Mouse (Mus musculus) naive thymus-derived CD4-positive, alpha-beta T cell, adult 2 months (primary cell): ENCODE measurements around the gene Capn10.
A peak's percentile ranks its signal among the peaks of the same experiment; 100 is the strongest.

Source experiments
- DNase-seq: peaks from one replicate; pipeline ENCODE4 v3.0.0-alpha.2; 2011; ENCODE audit warnings: low read depth

The Capn10 gene

GRCm38 (mm10) chr1:92934182-92934827 is at the start of gene Capn10:
Capn10 (plus strand) TSS chr1:92934376.
- peak; percentile 97 for DNase-seq

- DNase-seq = no peak
Observed at GRCm38 (mm10) chr1:92888901-92889655, 45.1 kb upstream of the Capn10 start.

- DNase-seq = no peak
Observed at GRCm38 (mm10) chr1:92892791-92893190, 41.4 kb upstream of the Capn10 start.

- DNase-seq = no peak
Observed at GRCm38 (mm10) chr1:92893896-92894295, 40.3 kb upstream of the Capn10 start.

- DNase-seq = peak; percentile 81
Observed at GRCm38 (mm10) chr1:92895089-92895488, 39.1 kb upstream of the Capn10 start.

GRCm38 (mm10) chr1:92902786-92903185 is 31.4 kb upstream of the Capn10 start, which contains the start of gene Ankmy1:
Ankmy1 (minus strand) TSS chr1:92902906.
- no peak for DNase-seq

- DNase-seq = no peak
Observed at GRCm38 (mm10) chr1:92903627-92904026, 30.5 kb upstream of the Capn10 start.

GRCm38 (mm10) chr1:92905703-92906310 is 28.4 kb upstream of the Capn10 start:
- peak; percentile 28 for DNase-seq

- DNase-seq = peak; percentile 88
Observed at GRCm38 (mm10) chr1:92906779-92907631, 27.2 kb upstream of the Capn10 start, which contains the start of gene Dusp28. Dusp28 (plus strand) TSS chr1:92906981.

- DNase-seq = peak; percentile 24
Observed at GRCm38 (mm10) chr1:92907632-92908360, 26.4 kb upstream of the Capn10 start.

GRCm38 (mm10) chr1:92908664-92909063 is 25.5 kb upstream of the Capn10 start:
- DNase-seq = no peak

- peak; percentile 60 for DNase-seq
Observed at GRCm38 (mm10) chr1:92909068-92909467, 25.1 kb upstream of the Capn10 start.

GRCm38 (mm10) chr1:92910239-92910885 is 23.8 kb upstream of the Capn10 start, which contains the start of gene Rnpepl1:
Rnpepl1 (plus strand) TSS chr1:92910783.
- DNase-seq = peak; percentile 80

GRCm38 (mm10) chr1:92910925-92911720 is 23.1 kb upstream of the Capn10 start:
- DNase-seq = peak; percentile 63

GRCm38 (mm10) chr1:92911721-92912138 is 22.4 kb upstream of the Capn10 start:
- DNase-seq = peak; percentile 51

- DNase-seq = peak; percentile 45
Observed at GRCm38 (mm10) chr1:92912286-92912685, 21.9 kb upstream of the Capn10 start.

GRCm38 (mm10) chr1:92914239-92914638 is 19.9 kb upstream of the Capn10 start:
- no peak for DNase-seq

GRCm38 (mm10) chr1:92914993-92915392 is 19.2 kb upstream of the Capn10 start:
- DNase-seq = no peak

- DNase-seq = no peak
Observed at GRCm38 (mm10) chr1:92916725-92917124, 17.5 kb upstream of the Capn10 start.

GRCm38 (mm10) chr1:92919151-92919550 is 15.0 kb upstream of the Capn10 start:
- no peak for DNase-seq
